Mouse (Mus musculus) MEL (cell line): ENCODE results near the gene Fam173b. TPM values are rescaled to one million over a fixed set of nuclear protein-coding genes. Genes with fewer than 3 reads are reported as not detected.

Experiments used
- DNase-seq: peaks from one replicate; pipeline ENCODE4 v3.0.0; 2011; ENCODE audit warnings: low read depth, low spot score
- H3K27ac ChIP-seq: 2 replicates; pipeline ENCODE4 v1.5.1; 2012; ENCODE audit warnings: low read depth, mild to moderate bottlenecking, control low read depth, low read length, moderate library complexity; ENCODE audit not compliant: control insufficient read depth
- H3K27me3 ChIP-seq, 2 experiments: fragments of 150-350 bp in 1 of 2; sonication (generic) in 1 of 2; 2 replicates each; pipeline ENCODE4 v1.6.1; 2012; ENCODE audit warnings: low read length in 2 of 2, mild to moderate bottlenecking in 2 of 2, improper control_type of control experiment in 1 of 2, moderate library complexity in 1 of 2; ENCODE audit not compliant: insufficient read depth in 2 of 2, control insufficient read depth in 1 of 2
- H3K36me3 ChIP-seq, 2 experiments: 2 replicates each; pipeline ENCODE4 v1.6.1; 2012 to 2014; ENCODE audit warnings: low read length in 2 of 2, improper control_type of control experiment in 1 of 2, inconsistent platforms in 1 of 2, mild to moderate bottlenecking in 1 of 2; ENCODE audit not compliant: insufficient read depth in 2 of 2, control insufficient read depth in 1 of 2
- H3K4me1 ChIP-seq, 2 experiments: fragments of 150-350 bp in 1 of 2; sonication (generic) in 1 of 2; 2 replicates each; pipeline ENCODE4 v1.6.1; 2012; ENCODE audit warnings: low read length in 2 of 2, improper control_type of control experiment in 1 of 2, mild to moderate bottlenecking in 1 of 2; ENCODE audit not compliant: insufficient read depth in 2 of 2, control insufficient read depth in 1 of 2
- H3K4me3 ChIP-seq, 2 experiments: fragments of 150-350 bp in 1 of 2; sonication (generic) in 1 of 2; 2 replicates each; pipeline ENCODE4 v1.5.1; 2012; ENCODE audit warnings: low read depth in 2 of 2, low read length in 2 of 2, mild to moderate bottlenecking in 2 of 2, moderate library complexity in 2 of 2, control low read depth in 1 of 2, improper control_type of control experiment in 1 of 2; ENCODE audit not compliant: control insufficient read depth in 1 of 2, insufficient read depth in 1 of 2
- H3K79me2 ChIP-seq: 2 replicates; pipeline ENCODE4 v1.6.1; 2012; ENCODE audit warnings: mild to moderate bottlenecking, low read length, moderate library complexity; ENCODE audit not compliant: control insufficient read depth, poor library complexity, insufficient read depth
- H3K9ac ChIP-seq: 2 replicates; pipeline ENCODE4 v1.6.1; 2012; ENCODE audit warnings: low read depth, mild to moderate bottlenecking, control low read depth, low read length, moderate library complexity; ENCODE audit not compliant: control insufficient read depth, poor library complexity, severe bottlenecking
- H3K9me3 ChIP-seq: fragments of 150-350 bp; sonication (generic); replicated peaks from 2 replicates; pipeline ENCODE4 v1.6.1; 2012; ENCODE audit warnings: mild to moderate bottlenecking, low read length, improper control_type of control experiment, moderate library complexity; ENCODE audit not compliant: insufficient read depth
- CHD1 ChIP-seq: IDR thresholded peaks from 2 replicates; pipeline ENCODE4 v1.6.1; 2012; ENCODE audit warnings: low read depth, mild to moderate bottlenecking, inconsistent platforms, low read length, improper control_type of control experiment
- ELF1 ChIP-seq: IDR thresholded peaks from 2 replicates; pipeline ENCODE4 v1.6.1; 2014; ENCODE audit warnings: low read depth, mild to moderate bottlenecking, inconsistent platforms, low read length, improper control_type of control experiment, moderate library complexity
- EP300 ChIP-seq, 2 experiments: IDR thresholded peaks; 2 replicates each; pipeline ENCODE4 v1.6.1; 2011; ENCODE audit warnings: improper control_type of control experiment in 2 of 2, low read length in 2 of 2, low read depth in 1 of 2, mild to moderate bottlenecking in 1 of 2
- ETS1 ChIP-seq: IDR thresholded peaks from 2 replicates; pipeline ENCODE4 v1.6.1; 2012; ENCODE audit warnings: low read depth, mild to moderate bottlenecking, inconsistent platforms, low read length, improper control_type of control experiment, moderate library complexity
- GABPA ChIP-seq: IDR thresholded peaks from 2 replicates; pipeline ENCODE4 v1.6.1; 2012; ENCODE audit warnings: low read depth, mild to moderate bottlenecking, inconsistent platforms, low read length, improper control_type of control experiment, moderate library complexity
- GATA1 ChIP-seq: IDR thresholded peaks from 2 replicates; pipeline ENCODE4 v1.6.1; 2011; ENCODE audit warnings: low read depth, low read length, improper control_type of control experiment
- HCFC1 ChIP-seq: IDR thresholded peaks from 2 replicates; pipeline ENCODE4 v1.6.1; 2012; ENCODE audit warnings: low read depth, mild to moderate bottlenecking, inconsistent platforms, low read length, improper control_type of control experiment, moderate library complexity
- JUND ChIP-seq: IDR thresholded peaks from 2 replicates; pipeline ENCODE4 v1.6.1; 2011; ENCODE audit warnings: low read depth, mild to moderate bottlenecking, improper control_type of control experiment, low read length
- KAT2A ChIP-seq: conservative IDR thresholded peaks from 2 replicates; pipeline ENCODE4 v1.6.1; 2012; ENCODE audit warnings: low read depth, low read length, improper control_type of control experiment, inconsistent platforms
- MAFK ChIP-seq: IDR thresholded peaks from 2 replicates; pipeline ENCODE4 v1.6.1; 2011; ENCODE audit warnings: low read depth, mild to moderate bottlenecking, low read length, improper control_type of control experiment, borderline replicate concordance
- MAX ChIP-seq: IDR thresholded peaks from 2 replicates; pipeline ENCODE4 v1.6.1; 2011; ENCODE audit warnings: low read length, improper control_type of control experiment
- MYB ChIP-seq: IDR thresholded peaks from 2 replicates; pipeline ENCODE4 v1.6.1; 2011; ENCODE audit warnings: mild to moderate bottlenecking, low read depth, low read length, improper control_type of control experiment
- POLR2A ChIP-seq, 2 experiments: IDR thresholded peaks; 2 replicates each; pipeline ENCODE4 v1.6.1; 2011 to 2012; ENCODE audit warnings: low read length in 2 of 2, mild to moderate bottlenecking in 2 of 2, control low read depth in 1 of 2, improper control_type of control experiment in 1 of 2, low read depth in 1 of 2, moderate library complexity in 1 of 2; ENCODE audit not compliant: control insufficient read depth in 1 of 2, insufficient read depth in 1 of 2, poor library complexity in 1 of 2
- POLR2AphosphoS2 ChIP-seq: IDR thresholded peaks from 2 replicates; pipeline ENCODE4 v1.6.1; 2011; ENCODE audit warnings: low read length, improper control_type of control experiment
- SIN3A ChIP-seq: IDR thresholded peaks from 2 replicates; pipeline ENCODE4 v1.6.1; 2012; ENCODE audit warnings: low read length, improper control_type of control experiment, inconsistent platforms
- SMC3 ChIP-seq: IDR thresholded peaks from 2 replicates; pipeline ENCODE4 v1.6.1; 2011; ENCODE audit warnings: low read depth, low read length, improper control_type of control experiment
- TAL1 ChIP-seq: IDR thresholded peaks from 2 replicates; pipeline ENCODE4 v1.6.1; 2012; ENCODE audit warnings: mild to moderate bottlenecking, inconsistent platforms, low read length, moderate library complexity, mixed read lengths
- TBP ChIP-seq: IDR thresholded peaks from 2 replicates; pipeline ENCODE4 v1.8.0; 2011; ENCODE audit warnings: low read depth, low read length, improper control_type of control experiment
- TCF12 ChIP-seq: IDR thresholded peaks from 2 replicates; pipeline ENCODE4 v1.6.1; 2014; ENCODE audit warnings: low read depth, mild to moderate bottlenecking, inconsistent platforms, low read length, improper control_type of control experiment, moderate library complexity
- USF1 ChIP-seq: IDR thresholded peaks from 2 replicates; pipeline ENCODE4 v1.6.1; 2014; ENCODE audit warnings: low read depth, mild to moderate bottlenecking, inconsistent platforms, low read length, improper control_type of control experiment, moderate library complexity
- ZC3H11A ChIP-seq: IDR thresholded peaks from 2 replicates; pipeline ENCODE4 v1.6.1; 2012; ENCODE audit warnings: low read depth, mild to moderate bottlenecking, inconsistent platforms, low read length, improper control_type of control experiment
- ZKSCAN1 ChIP-seq: IDR thresholded peaks from 2 replicates; pipeline ENCODE4 v1.6.1; 2012; ENCODE audit warnings: low read depth, mild to moderate bottlenecking, inconsistent platforms, low read length, improper control_type of control experiment, moderate library complexity
- ZNF384 ChIP-seq: IDR thresholded peaks from 2 replicates; pipeline ENCODE4 v1.6.1; 2012; ENCODE audit warnings: low read depth, mild to moderate bottlenecking, inconsistent platforms, low read length, improper control_type of control experiment
- polyA plus RNA-seq, 2 experiments: library from polyadenylated mRNA; stranded (reverse) in 1 of 2; unstranded in 1 of 2; fragments of >175 nt in 1 of 2; fragments of >200 nt in 1 of 2; gene quantifications; 2 replicates each; pipeline versions ENCODE4 v1.2.1 to v1.2.4; 2012; ENCODE audit warnings: low replicate concordance in 2 of 2, low read depth in 1 of 2; ENCODE audit not compliant: insufficient read length in 2 of 2, insufficient read depth in 1 of 2, missing spikeins in 1 of 2
- total RNA-seq: library from RNA; depleted of rRNA; stranded (reverse); fragments of 300-350 nt; gene quantifications from 2 replicates; pipeline ENCODE4 v1.2.3, GENCODE M21; 2012

The Fam173b gene
- total and polyA plus RNA-seq, 3 experiments, result 21.0 to 29.2 TPM; not detected in 1

DNA sequence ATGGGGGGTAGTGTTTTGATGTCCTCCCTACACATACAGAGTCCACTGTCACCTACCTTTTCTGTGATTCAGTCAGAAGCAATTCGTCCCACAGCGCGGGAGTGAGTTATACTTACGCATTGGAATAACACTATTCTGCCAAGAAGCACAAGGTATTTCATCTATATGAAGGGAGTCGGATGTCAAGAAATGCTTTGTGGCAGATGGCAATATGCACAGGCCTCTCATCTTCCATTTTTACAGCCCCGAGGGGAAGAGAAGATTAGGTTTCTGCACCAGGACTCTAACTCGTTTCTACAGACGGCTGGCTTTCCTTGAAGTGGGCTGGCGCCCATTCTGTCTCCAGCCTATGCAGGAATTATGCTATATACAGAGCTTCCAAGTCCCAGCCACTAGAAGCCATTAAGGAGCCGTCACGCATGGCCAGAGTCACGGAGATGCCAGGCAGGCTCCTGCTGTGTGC is 29.8 kb downstream of the Fam173b start:
- Histone ChIP-seq H3K4me3 (no peak overlapping the region), H3K9me3 (no peaks in the 10 kb centered on the region), H3K36me3 (no peaks in the 10 kb centered on the region), H3K4me1 (no peaks in the 10 kb centered on the region), H3K27ac (no peak overlapping the region), H3K27me3 (peaks cover 0 to 1% of the 10 kb centered on the region in 2 experiments; a peak in 2 of 4 replicates), H3K9ac (no peak overlapping the region)
- no peak for DNase-seq
- no peak for TF ChIP-seq ZKSCAN1
- no peak for TF ChIP-seq GATA1
- TF ChIP-seq KAT2A, result no peak
- TF ChIP-seq POLR2A (IDR thresholded peaks at IDR 0.05; ENCODE audit: control insufficient read depth in 1 of 2, insufficient read depth in 1 of 2, low read depth in 1 of 2, low read length in 2 of 2, poor library complexity in 1 of 2), result no peak
- no peak for TF ChIP-seq ZNF384
- TF ChIP-seq, all 39 proteins: peak for 0
- no peaks in the 10 kb centered on the region for H3K79me2 ChIP-seq

DNA sequence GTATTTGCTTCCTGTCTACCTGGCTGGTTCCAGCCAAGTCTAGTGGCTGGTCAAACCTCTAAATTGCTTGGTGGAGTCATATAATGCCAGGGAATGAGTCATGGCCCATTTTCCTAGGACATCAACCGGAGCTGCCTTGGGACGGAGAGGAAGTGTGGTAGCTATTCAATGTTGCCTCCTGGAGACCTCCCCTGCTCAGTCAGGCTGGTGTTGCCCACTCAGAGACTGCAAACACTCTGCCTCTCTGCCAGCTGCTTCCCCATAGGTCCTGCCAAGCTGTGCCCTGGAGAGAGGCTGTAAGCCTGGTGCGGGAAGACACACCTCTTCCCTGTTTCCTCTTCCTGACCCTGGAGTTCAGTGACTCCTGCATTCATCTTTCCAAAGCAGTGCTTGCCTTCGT is 30.8 kb downstream of the Fam173b start:
- no peak for DNase-seq
- no peaks in the 10 kb centered on the region for H3K4me1 ChIP-seq
- no peak overlapping the region for H3K4me3 ChIP-seq
- H3K36me3 ChIP-seq, result no peaks in the 10 kb centered on the region
- no peak overlapping the region for H3K9ac ChIP-seq
- TF ChIP-seq SIN3A (no peak), EP300 (IDR thresholded peaks at IDR 0.05; ENCODE audit: low read depth in 1 of 2, low read length in 2 of 2) (no peak), GABPA (no peak), KAT2A (no peak), ELF1 (no peak), POLR2AphosphoS2 (no peak), GATA1 (no peak)
- no peaks in the 10 kb centered on the region for H3K79me2 ChIP-seq
- no peaks in the 10 kb centered on the region for H3K9me3 ChIP-seq
- no peak overlapping the region for H3K27ac ChIP-seq
- H3K27me3 ChIP-seq, result peaks cover 0 to 1% of the 10 kb centered on the region in 2 experiments; a peak in 2 of 4 replicates

DNA sequence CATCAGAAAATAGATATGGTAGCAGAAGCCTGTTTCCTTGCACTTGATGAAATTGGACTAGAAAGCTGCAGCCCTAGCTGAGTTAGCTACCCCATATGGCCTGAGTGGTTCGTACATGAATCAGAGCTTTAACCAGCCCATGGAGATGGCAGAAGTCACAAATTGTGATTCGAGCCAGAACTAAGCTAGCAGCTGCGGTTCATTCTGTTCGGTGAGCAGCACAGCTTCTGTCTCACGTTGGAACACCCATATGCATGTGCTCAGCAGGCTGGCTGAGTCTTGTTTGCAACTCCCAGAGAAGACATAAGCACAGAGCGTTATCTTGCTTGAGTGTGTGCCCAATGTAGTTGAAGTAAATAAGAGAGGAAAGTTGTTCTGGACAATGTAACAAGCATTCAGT is 32.9 kb downstream of the Fam173b start:
- H3K9me3 ChIP-seq, result no peaks in the 10 kb centered on the region
- no peaks in the 10 kb centered on the region for H3K36me3 ChIP-seq
- H3K79me2 ChIP-seq, result no peaks in the 10 kb centered on the region
- no peak overlapping the region for H3K27ac ChIP-seq
- DNase-seq, result no peak
- H3K27me3 ChIP-seq, result peaks cover 1 to 2% of the 10 kb centered on the region in 2 experiments; a peak in 3 of 4 replicates
- no peak overlapping the region for H3K9ac ChIP-seq
- TF ChIP-seq TCF12 (no peak), USF1 (no peak), KAT2A (no peak), MAFK (no peak), MYB (no peak), SMC3 (no peak), HCFC1 (no peak), TBP (no peak), JUND (no peak), ETS1 (no peak), TAL1 (no peak), ELF1 (no peak), POLR2AphosphoS2 (no peak), CHD1 (no peak), GABPA (no peak), MAX (no peak), ZC3H11A (no peak)
- no peaks in the 10 kb centered on the region for H3K4me1 ChIP-seq
- H3K4me3 ChIP-seq, result no peak overlapping the region
